Mouse (Mus musculus): ENCODE data around the gene Slc22a14. TPM values are rescaled to one million over a fixed set of nuclear protein-coding genes. Genes with fewer than 3 reads are reported as not detected.
A peak's percentile ranks its signal among the peaks of the same experiment; 100 is the strongest.

Gene Slc22a14
- total RNA-seq, 2 experiments from 2014 or later: not detected

GRCm38 (mm10) chr9:119158861-119159260 is 206.5 kb downstream of the Slc22a14 start, which contains the start of gene Gm47289:
Gene Gm47289, plus strand, starts transcription at chr9:119159161.
- DNase-seq (ENCODE audit: low spot score in 2 of 2): no peak

GRCm38 (mm10) chr9:119156278-119157201 is 208.8 kb downstream of the Slc22a14 start, which contains the start of gene Acaa1b:
Gene Acaa1b, minus strand, starts transcription at chr9:119157093.
- peak; percentile 41 to 64 for DNase-seq (ENCODE audit: low spot score in 2 of 2)
- intact Hi-C loops (cut with DNase I): loop anchor here (5.0 to 10.0 kb wide), 2 partner anchors 201 to 278 kb away; partner anchors contain the start of gene Xylb

More at GRCm38 (mm10) chr9:119158861-119159260, 206.5 kb downstream of the Slc22a14 start, which contains the start of gene Gm47289:
- intact Hi-C loops (cut with DNase I): loop anchor here (5.0 to 10.0 kb wide), 2 partner anchors 198 to 276 kb away; partner anchors contain the start of gene Xylb

DNA sequence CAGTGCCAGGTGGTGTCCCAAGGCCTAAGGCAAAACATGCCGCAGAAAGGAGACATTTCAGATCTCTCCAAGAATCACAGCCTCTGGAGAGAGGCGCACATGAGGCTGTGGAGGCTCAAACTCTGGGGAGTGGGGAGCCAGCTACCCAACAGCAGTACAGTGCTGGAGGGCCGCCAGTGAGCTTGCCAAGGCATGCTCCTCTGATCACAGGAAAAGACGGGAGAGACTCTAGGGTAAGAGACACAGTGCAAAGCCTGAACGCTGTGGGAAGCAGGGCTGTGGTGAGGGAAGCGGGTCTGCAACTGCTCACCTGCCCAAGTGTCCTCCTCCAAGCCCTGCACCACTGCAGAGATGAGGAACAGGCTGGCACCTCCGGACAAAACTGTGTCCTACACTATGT is 209.5 kb downstream of the Slc22a14 start:
- DNase-seq (ENCODE audit: low spot score in 2 of 2): no peak
- intact Hi-C loops (cut with DNase I): loop anchor here (5.0 to 10.0 kb wide), 2 partner anchors 201 to 279 kb away; partner anchors contain the start of gene Xylb

DNA sequence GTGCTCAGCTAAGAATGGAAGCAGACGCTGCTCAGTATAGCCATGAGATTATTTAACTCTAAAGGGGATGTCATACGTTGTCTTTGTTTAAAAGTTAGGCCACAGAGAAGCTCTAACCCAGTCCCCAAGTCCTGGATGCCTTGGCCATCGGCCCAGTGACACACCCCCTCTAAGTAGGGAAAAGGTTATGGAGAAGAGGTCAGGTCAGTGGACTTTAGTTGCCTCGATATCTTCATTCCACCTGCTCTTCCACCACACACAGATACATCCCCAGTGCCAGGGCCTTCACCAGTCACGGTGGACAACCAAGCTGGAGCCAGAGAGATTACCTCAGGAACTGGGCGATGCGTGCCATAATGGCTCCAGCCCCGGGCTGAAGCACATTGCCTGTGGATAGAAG is 209.9 kb downstream of the Slc22a14 start:
- intact Hi-C loops (cut with DNase I): loop anchor here (5.0 to 10.0 kb wide), 2 partner anchors 202 to 279 kb away; partner anchors contain the start of gene Xylb
- no peak for DNase-seq (ENCODE audit: low spot score in 2 of 2)

- intact Hi-C loops (cut with DNase I): loop anchor here (10.0 kb wide), 1 partner anchor 283 kb away; no protein-coding TSS in a partner anchor
Observed at GRCm38 (mm10) chr9:119151751-119152150, 213.6 kb downstream of the Slc22a14 start.

DNA sequence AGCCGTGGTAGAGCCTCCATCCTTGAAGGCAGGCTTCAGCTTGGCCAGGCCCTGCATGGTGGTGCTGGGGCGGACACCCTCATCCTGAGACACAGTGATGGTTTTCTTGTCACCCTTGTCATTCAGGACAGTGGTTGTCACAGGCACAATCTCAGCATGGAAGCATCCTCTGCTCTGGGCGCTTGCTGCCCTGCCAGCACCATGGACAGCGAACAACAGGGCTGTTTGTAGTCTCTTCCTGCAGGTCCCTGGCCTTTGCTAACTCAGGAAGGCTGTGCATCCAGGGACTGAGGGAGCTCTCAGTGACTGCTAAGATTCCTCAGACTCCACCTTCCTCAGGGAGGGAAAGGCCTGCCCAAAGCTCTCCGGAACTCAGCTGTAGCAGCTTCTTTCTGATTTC is 215.8 kb downstream of the Slc22a14 start:
- no peak for DNase-seq (ENCODE audit: low spot score in 2 of 2)
- intact Hi-C loops (cut with DNase I): no loop called here

More at GRCm38 (mm10) chr9:119151751-119152150, 213.6 kb downstream of the Slc22a14 start:
- no peak for DNase-seq (ENCODE audit: low spot score in 2 of 2)

GRCm38 (mm10) chr9:119146098-119146770 is 219.1 kb downstream of the Slc22a14 start:
- intact Hi-C loops (cut with DNase I): no loop called here
- DNase-seq (ENCODE audit: low spot score in 2 of 2): no peak

- DNase-seq (ENCODE audit: low spot score in 2 of 2): no peak
- intact Hi-C loops (cut with DNase I): no loop called here
Observed at GRCm38 (mm10) chr9:119145638-119146037, 219.7 kb downstream of the Slc22a14 start.

DNA sequence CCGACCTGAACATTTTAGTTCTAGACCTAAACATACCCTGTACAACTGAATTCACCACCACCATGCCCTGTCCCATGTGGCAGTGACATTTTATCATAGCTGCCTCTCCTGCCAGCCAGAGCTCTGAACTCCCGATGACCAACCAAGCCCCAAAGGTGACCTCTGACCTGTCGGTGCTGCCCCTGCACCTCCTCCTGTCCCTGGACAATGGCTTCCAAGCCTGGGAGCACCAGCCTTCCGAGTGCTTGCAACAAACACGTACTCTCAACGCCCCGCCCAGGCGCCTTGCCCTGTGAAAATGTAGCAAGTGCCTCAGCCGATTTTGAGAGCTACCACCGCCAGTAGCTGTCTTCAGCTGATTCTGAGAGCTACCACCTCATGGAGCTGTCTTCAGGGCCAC is 220.2 kb downstream of the Slc22a14 start:
- DNase-seq (ENCODE audit: low spot score in 2 of 2): no peak
- intact Hi-C loops (cut with DNase I): no loop called here

DNA sequence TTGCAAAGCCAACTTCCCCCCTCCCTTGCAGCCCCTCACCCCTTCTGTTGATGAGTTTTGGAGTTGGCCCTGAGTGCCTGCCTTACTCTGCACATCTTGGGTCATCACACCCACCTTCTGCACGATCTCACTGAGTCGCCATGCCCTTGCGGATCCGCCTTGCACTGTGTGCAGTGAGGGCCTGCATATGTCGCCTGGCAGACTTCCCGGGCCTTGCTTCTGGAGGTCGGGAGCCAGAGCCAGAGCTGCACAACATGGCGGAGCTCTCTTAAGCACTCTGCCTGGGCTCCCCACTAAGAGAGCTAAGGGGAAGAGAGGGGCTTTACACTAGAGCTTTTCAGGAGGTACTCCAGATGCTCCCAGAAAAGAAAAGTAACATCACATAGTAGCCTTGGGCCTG is 220.7 kb downstream of the Slc22a14 start:
- intact Hi-C loops (cut with DNase I): no loop called here
- no peak for DNase-seq (ENCODE audit: low spot score in 2 of 2)

- DNase-seq (ENCODE audit: low spot score in 2 of 2): no peak
- intact Hi-C loops (cut with DNase I): no loop called here
Observed at GRCm38 (mm10) chr9:119143372-119143771, 222.0 kb downstream of the Slc22a14 start.

DNA sequence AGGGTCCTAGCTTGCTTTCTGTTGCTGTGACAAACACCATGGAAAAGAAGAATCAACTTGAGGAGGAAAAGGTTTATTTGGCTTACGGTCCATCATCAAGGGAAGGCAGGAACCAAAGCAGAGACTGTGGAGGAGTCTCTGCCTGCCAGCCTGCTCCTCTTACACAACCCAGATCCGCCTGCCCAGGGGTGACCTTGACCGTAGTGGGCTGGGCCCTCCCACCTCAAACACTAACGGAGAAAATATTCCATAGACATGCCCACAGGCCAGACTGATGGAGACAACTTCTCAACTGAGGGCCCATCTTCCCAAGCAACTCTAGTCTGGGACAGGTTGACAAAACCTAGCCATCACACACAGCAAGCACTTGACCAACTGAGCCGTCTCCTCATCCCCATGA is 223.3 kb downstream of the Slc22a14 start:
- intact Hi-C loops (cut with DNase I): no loop called here
- no peak for DNase-seq (ENCODE audit: low spot score in 2 of 2)

GRCm38 (mm10) chr9:119138836-119139235 is 226.5 kb downstream of the Slc22a14 start:
- intact Hi-C loops (cut with DNase I): no loop called here
- no peak for DNase-seq (ENCODE audit: low spot score in 2 of 2)

DNA sequence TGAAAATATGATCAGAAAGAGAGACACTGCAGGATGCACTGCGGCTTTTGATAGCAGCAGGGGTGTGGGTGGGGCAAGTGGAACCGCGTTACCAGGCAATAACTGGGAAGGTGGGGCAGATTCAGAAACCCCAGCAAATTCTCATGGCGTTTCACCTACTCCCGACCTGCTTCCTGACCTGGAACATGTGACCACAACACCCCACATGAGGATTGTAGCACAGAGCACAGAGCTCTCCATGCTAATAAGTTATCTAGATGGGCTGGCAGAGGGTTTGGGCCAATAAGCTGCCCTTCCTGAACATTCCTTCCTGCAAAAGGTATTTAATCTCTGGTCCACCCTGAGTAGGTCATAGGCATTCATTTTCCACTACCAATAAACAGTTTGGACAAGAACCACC is 234.7 kb downstream of the Slc22a14 start:
- no peak for DNase-seq (ENCODE audit: low spot score in 2 of 2)
- intact Hi-C loops (cut with DNase I): no loop called here

GRCm38 (mm10) chr9:119128436-119129181 is 236.7 kb downstream of the Slc22a14 start:
- intact Hi-C loops (cut with DNase I): no loop called here
- no peak for DNase-seq (ENCODE audit: low spot score in 2 of 2)

DNA sequence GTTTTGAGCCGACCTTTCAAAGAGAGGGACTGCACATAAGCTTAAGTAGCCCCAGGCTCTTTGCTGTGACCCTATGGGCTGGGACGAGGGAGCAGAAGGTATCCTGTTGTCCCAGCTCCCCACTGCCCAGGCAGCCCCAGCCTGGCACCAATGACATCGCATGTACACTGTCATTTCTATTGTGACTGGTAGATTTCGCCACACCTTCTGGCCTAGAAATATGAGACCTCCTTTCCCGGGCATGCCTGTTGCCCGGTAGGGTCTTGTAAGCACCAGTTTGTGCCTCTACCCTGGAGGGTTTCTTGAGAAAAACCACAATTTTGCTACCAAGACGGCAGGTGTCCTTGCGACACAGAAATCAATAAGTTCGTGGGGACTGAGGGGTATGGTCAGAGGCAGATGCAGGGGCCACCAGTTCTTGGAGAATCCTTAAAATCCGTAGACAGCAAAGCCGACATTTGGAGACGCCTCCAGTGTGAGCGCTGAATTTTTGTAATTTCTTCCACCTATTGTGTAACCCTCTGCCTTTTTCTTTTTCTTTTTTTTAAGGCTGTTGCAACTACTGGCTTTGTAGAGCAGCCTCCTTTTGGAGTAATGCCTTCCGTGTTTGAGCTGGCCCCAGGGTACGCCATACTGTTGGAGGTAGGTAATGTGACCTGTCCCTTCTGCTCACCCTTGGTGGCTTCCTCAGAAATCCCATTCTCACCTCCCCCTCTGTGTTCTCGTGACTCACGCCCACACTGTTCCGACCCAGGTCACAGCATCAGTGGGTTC is 242.6 kb downstream of the Slc22a14 start:
- DNase-seq (ENCODE audit: low spot score in 2 of 2): no peak
- intact Hi-C loops (cut with DNase I): no loop called here

DNA sequence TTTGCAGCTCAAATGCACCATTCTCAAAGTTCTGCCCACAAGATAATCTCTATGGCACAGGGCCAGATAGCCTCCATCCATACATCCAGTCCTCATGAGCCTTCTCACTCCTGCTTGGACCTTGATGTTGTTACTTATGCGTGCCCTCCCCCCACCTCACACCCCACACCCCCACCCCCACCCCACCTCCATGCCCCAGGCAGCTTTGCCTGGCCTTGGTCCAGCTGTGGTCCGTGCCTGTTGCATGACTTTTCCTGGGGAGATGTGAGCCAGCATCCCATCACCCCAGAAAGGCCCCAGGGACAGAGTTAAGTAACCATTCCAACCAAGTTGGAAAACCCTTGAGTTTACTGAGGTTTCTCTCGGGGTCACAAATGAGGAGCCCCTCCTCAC is 245.2 kb downstream of the Slc22a14 start:
- no peak for DNase-seq (ENCODE audit: low spot score in 2 of 2)

More for the DNA sequence above, 245.2 kb downstream of the Slc22a14 start:
- intact Hi-C loops (cut with DNase I): no loop called here

All from left cerebral cortex, postnatal 36 days (tissue).